Mouse (Mus musculus) MEL (cell line): ENCODE data around the gene Abcc8. TPM values are rescaled to one million over a fixed set of nuclear protein-coding genes. Genes with fewer than 3 reads are reported as not detected.

Experiments
- DNase-seq: peaks from one replicate; pipeline ENCODE4 v3.0.0; 2011; ENCODE audit warnings: low read depth, low spot score
- H3K27ac ChIP-seq: 2 replicates; pipeline ENCODE4 v1.5.1; 2012; ENCODE audit warnings: low read depth, mild to moderate bottlenecking, control low read depth, low read length, moderate library complexity; ENCODE audit not compliant: control insufficient read depth
- H3K27me3 ChIP-seq, 2 experiments: fragments of 150-350 bp in 1 of 2; sonication (generic) in 1 of 2; 2 replicates each; pipeline ENCODE4 v1.6.1; 2012; ENCODE audit warnings: low read length in 2 of 2, mild to moderate bottlenecking in 2 of 2, improper control_type of control experiment in 1 of 2, moderate library complexity in 1 of 2; ENCODE audit not compliant: insufficient read depth in 2 of 2, control insufficient read depth in 1 of 2
- H3K36me3 ChIP-seq, 2 experiments: 2 replicates each; pipeline ENCODE4 v1.6.1; 2012 to 2014; ENCODE audit warnings: low read length in 2 of 2, improper control_type of control experiment in 1 of 2, inconsistent platforms in 1 of 2, mild to moderate bottlenecking in 1 of 2; ENCODE audit not compliant: insufficient read depth in 2 of 2, control insufficient read depth in 1 of 2
- H3K4me1 ChIP-seq, 2 experiments: fragments of 150-350 bp in 1 of 2; sonication (generic) in 1 of 2; 2 replicates each; pipeline ENCODE4 v1.6.1; 2012; ENCODE audit warnings: low read length in 2 of 2, improper control_type of control experiment in 1 of 2, mild to moderate bottlenecking in 1 of 2; ENCODE audit not compliant: insufficient read depth in 2 of 2, control insufficient read depth in 1 of 2
- H3K4me3 ChIP-seq, 2 experiments: fragments of 150-350 bp in 1 of 2; sonication (generic) in 1 of 2; 2 replicates each; pipeline ENCODE4 v1.5.1; 2012; ENCODE audit warnings: low read depth in 2 of 2, low read length in 2 of 2, mild to moderate bottlenecking in 2 of 2, moderate library complexity in 2 of 2, control low read depth in 1 of 2, improper control_type of control experiment in 1 of 2; ENCODE audit not compliant: control insufficient read depth in 1 of 2, insufficient read depth in 1 of 2
- H3K79me2 ChIP-seq: 2 replicates; pipeline ENCODE4 v1.6.1; 2012; ENCODE audit warnings: mild to moderate bottlenecking, low read length, moderate library complexity; ENCODE audit not compliant: control insufficient read depth, poor library complexity, insufficient read depth
- H3K9ac ChIP-seq: 2 replicates; pipeline ENCODE4 v1.6.1; 2012; ENCODE audit warnings: low read depth, mild to moderate bottlenecking, control low read depth, low read length, moderate library complexity; ENCODE audit not compliant: control insufficient read depth, poor library complexity, severe bottlenecking
- H3K9me3 ChIP-seq: fragments of 150-350 bp; sonication (generic); replicated peaks from 2 replicates; pipeline ENCODE4 v1.6.1; 2012; ENCODE audit warnings: mild to moderate bottlenecking, low read length, improper control_type of control experiment, moderate library complexity; ENCODE audit not compliant: insufficient read depth
- CTCF ChIP-seq, 3 experiments: IDR thresholded peaks in 2 of 3; conservative IDR thresholded peaks in 1 of 3; 2 replicates each; pipeline ENCODE4 v1.5.1; 2011 to 2012; ENCODE audit warnings: low read length in 3 of 3, low read depth in 2 of 3, mild to moderate bottlenecking in 2 of 3, improper control_type of control experiment in 1 of 3, inconsistent platforms in 1 of 3, mixed read lengths in 1 of 3, moderate library complexity in 1 of 3; ENCODE audit not compliant: control insufficient read depth in 1 of 3, insufficient read depth in 1 of 3, poor library complexity in 1 of 3, severe bottlenecking in 1 of 3
- E2F4 ChIP-seq: IDR thresholded peaks from 2 replicates; pipeline ENCODE4 v1.6.1; 2011; ENCODE audit warnings: low read depth, low read length, improper control_type of control experiment, borderline replicate concordance
- ETS1 ChIP-seq: IDR thresholded peaks from 2 replicates; pipeline ENCODE4 v1.6.1; 2012; ENCODE audit warnings: low read depth, mild to moderate bottlenecking, inconsistent platforms, low read length, improper control_type of control experiment, moderate library complexity
- GATA1 ChIP-seq: IDR thresholded peaks from 2 replicates; pipeline ENCODE4 v1.6.1; 2011; ENCODE audit warnings: low read depth, low read length, improper control_type of control experiment
- JUND ChIP-seq: IDR thresholded peaks from 2 replicates; pipeline ENCODE4 v1.6.1; 2011; ENCODE audit warnings: low read depth, mild to moderate bottlenecking, improper control_type of control experiment, low read length
- MAX ChIP-seq: IDR thresholded peaks from 2 replicates; pipeline ENCODE4 v1.6.1; 2011; ENCODE audit warnings: low read length, improper control_type of control experiment
- MAZ ChIP-seq: IDR thresholded peaks from 2 replicates; pipeline ENCODE4 v1.6.1; 2012; ENCODE audit warnings: low read depth, mild to moderate bottlenecking, inconsistent platforms, low read length, improper control_type of control experiment
- POLR2A ChIP-seq, 2 experiments: IDR thresholded peaks; 2 replicates each; pipeline ENCODE4 v1.6.1; 2011 to 2012; ENCODE audit warnings: low read length in 2 of 2, mild to moderate bottlenecking in 2 of 2, control low read depth in 1 of 2, improper control_type of control experiment in 1 of 2, low read depth in 1 of 2, moderate library complexity in 1 of 2; ENCODE audit not compliant: control insufficient read depth in 1 of 2, insufficient read depth in 1 of 2, poor library complexity in 1 of 2
- POLR2AphosphoS2 ChIP-seq: IDR thresholded peaks from 2 replicates; pipeline ENCODE4 v1.6.1; 2011; ENCODE audit warnings: low read length, improper control_type of control experiment
- POLR2AphosphoS5 ChIP-seq: IDR thresholded peaks from 2 replicates; pipeline ENCODE4 v1.6.1; 2012; ENCODE audit warnings: low read depth, borderline replicate concordance, mild to moderate bottlenecking, inconsistent platforms, low read length, moderate library complexity, mixed read lengths
- RAD21 ChIP-seq: IDR thresholded peaks from 2 replicates; pipeline ENCODE4 v1.6.1; 2011; ENCODE audit warnings: mild to moderate bottlenecking, low read depth, low read length, improper control_type of control experiment
- SIN3A ChIP-seq: IDR thresholded peaks from 2 replicates; pipeline ENCODE4 v1.6.1; 2012; ENCODE audit warnings: low read length, improper control_type of control experiment, inconsistent platforms
- SMC3 ChIP-seq: IDR thresholded peaks from 2 replicates; pipeline ENCODE4 v1.6.1; 2011; ENCODE audit warnings: low read depth, low read length, improper control_type of control experiment
- TBP ChIP-seq: IDR thresholded peaks from 2 replicates; pipeline ENCODE4 v1.8.0; 2011; ENCODE audit warnings: low read depth, low read length, improper control_type of control experiment
- TCF12 ChIP-seq: IDR thresholded peaks from 2 replicates; pipeline ENCODE4 v1.6.1; 2014; ENCODE audit warnings: low read depth, mild to moderate bottlenecking, inconsistent platforms, low read length, improper control_type of control experiment, moderate library complexity
- USF2 ChIP-seq, 2 experiments: IDR thresholded peaks; 2 replicates each; pipeline ENCODE4 v1.6.1; 2011 to 2012; ENCODE audit warnings: improper control_type of control experiment in 2 of 2, low read length in 2 of 2, borderline replicate concordance in 1 of 2, inconsistent platforms in 1 of 2, low read depth in 1 of 2, mild to moderate bottlenecking in 1 of 2; ENCODE audit not compliant: insufficient read depth in 1 of 2
- ZC3H11A ChIP-seq: IDR thresholded peaks from 2 replicates; pipeline ENCODE4 v1.6.1; 2012; ENCODE audit warnings: low read depth, mild to moderate bottlenecking, inconsistent platforms, low read length, improper control_type of control experiment
- ZMIZ1 ChIP-seq: IDR thresholded peaks from 2 replicates; pipeline ENCODE4 v1.6.1; 2012; ENCODE audit warnings: low read depth, mild to moderate bottlenecking, inconsistent platforms, low read length, improper control_type of control experiment, moderate library complexity
- polyA plus RNA-seq, 2 experiments: library from polyadenylated mRNA; stranded (reverse) in 1 of 2; unstranded in 1 of 2; fragments of >175 nt in 1 of 2; fragments of >200 nt in 1 of 2; gene quantifications; 2 replicates each; pipeline versions ENCODE4 v1.2.1 to v1.2.4; 2012; ENCODE audit warnings: low replicate concordance in 2 of 2, low read depth in 1 of 2; ENCODE audit not compliant: insufficient read length in 2 of 2, insufficient read depth in 1 of 2, missing spikeins in 1 of 2
- total RNA-seq: library from RNA; depleted of rRNA; stranded (reverse); fragments of 300-350 nt; gene quantifications from 2 replicates; pipeline ENCODE4 v1.2.3, GENCODE M21; 2012

Abcc8 gene
- total and polyA plus RNA-seq, 3 experiments = not detected

DNA sequence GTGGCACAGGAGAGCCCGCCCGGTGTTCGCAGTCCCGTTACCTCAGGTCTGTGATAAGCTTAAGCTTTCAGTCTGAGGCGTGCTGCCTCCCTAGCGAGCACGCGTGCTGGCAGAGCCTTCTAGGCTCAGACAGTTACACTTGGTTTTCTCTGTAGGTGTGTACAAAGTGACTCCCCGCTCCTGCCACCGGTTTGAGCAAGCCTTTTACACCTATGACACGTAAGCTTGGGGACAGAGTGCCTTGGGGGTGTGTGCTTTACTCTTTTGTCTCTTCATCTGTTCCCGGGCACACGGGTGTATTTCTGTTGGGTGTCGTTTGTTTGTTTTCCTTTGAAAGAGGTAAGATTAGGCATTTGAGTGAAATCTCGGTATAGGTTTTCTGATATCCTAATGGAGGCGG is 118.2 kb downstream of the Abcc8 start:
- Histone ChIP-seq H3K27me3 (no peaks in the 10 kb centered on the region), H3K79me2 (no peaks in the 10 kb centered on the region)
- no peak for TF ChIP-seq USF2 (IDR thresholded peaks at IDR 0.05; ENCODE audit: borderline replicate concordance in 1 of 2, insufficient read depth in 1 of 2, low read depth in 1 of 2, low read length in 2 of 2)
- no peak for TF ChIP-seq TCF12
- no peak for TF ChIP-seq CTCF (IDR thresholded peaks at IDR 0.05 in 2 of 3, conservative IDR thresholded peaks at IDR 0.05 in 1 of 3; ENCODE audit: control insufficient read depth in 1 of 3, insufficient read depth in 1 of 3, low read depth in 2 of 3, low read length in 3 of 3, poor library complexity in 1 of 3, severe bottlenecking in 1 of 3)
- no peak for TF ChIP-seq E2F4
- no peak for TF ChIP-seq SMC3
- TF ChIP-seq TBP = no peak
- TF ChIP-seq, all 39 proteins: peak for 0
- no peaks in the 10 kb centered on the region for H3K9me3 ChIP-seq
- DNase-seq = no peak
- no peak overlapping the region for H3K9ac ChIP-seq
- no peak overlapping the region for H3K27ac ChIP-seq
- no peaks in the 10 kb centered on the region for H3K4me1 ChIP-seq
- H3K36me3 ChIP-seq = peaks cover 0 to 16% of the 10 kb centered on the region in 2 experiments; a peak in 2 of 4 replicates
- H3K4me3 ChIP-seq = no peak overlapping the region

DNA sequence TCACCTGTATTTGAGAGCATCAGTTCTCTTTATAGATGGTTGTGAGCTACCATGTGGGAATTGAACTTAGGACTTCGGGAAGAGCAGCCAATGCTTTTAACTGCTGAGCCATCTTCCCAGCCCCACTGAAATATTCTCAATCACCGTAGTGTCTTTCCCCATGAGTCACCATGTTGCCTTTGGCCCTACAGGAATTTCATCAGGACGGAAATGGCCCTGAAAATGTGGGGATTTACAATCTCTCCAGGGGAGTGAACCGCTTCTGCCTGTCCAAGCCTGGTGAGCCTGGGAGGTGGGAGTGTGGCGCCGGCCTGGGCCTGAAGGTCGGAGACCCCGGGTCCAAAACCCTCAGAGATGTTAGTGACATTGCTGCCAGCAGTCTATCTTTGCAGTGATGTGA is 119.1 kb downstream of the Abcc8 start:
- Histone ChIP-seq H3K27me3 (no peaks in the 10 kb centered on the region), H3K9me3 (no peaks in the 10 kb centered on the region), H3K4me3 (no peak overlapping the region), H3K27ac (no peak overlapping the region), H3K79me2 (no peaks in the 10 kb centered on the region), H3K9ac (no peak overlapping the region), H3K36me3 (peaks cover 0 to 16% of the 10 kb centered on the region in 2 experiments; a peak in 2 of 4 replicates), H3K4me1 (no peaks in the 10 kb centered on the region)
- DNase-seq = no peak
- TF ChIP-seq ZMIZ1 = no peak
- TF ChIP-seq MAX = no peak
- TF ChIP-seq ZC3H11A = no peak
- TF ChIP-seq GATA1 = no peak
- no peak for TF ChIP-seq ETS1
- no peak for TF ChIP-seq RAD21
- TF ChIP-seq POLR2AphosphoS2 = no peak
- TF ChIP-seq TCF12 = no peak
- no peak for TF ChIP-seq MAZ
- TF ChIP-seq JUND = no peak
- no peak for TF ChIP-seq POLR2AphosphoS5
- no peak for TF ChIP-seq POLR2A (IDR thresholded peaks at IDR 0.05; ENCODE audit: control insufficient read depth in 1 of 2, insufficient read depth in 1 of 2, low read depth in 1 of 2, low read length in 2 of 2, poor library complexity in 1 of 2)
- TF ChIP-seq SIN3A = no peak
